Mouse (Mus musculus) layer of hippocampus, postnatal 10 days (tissue): ENCODE data around the gene Rnf114. TPM values are rescaled to one million over a fixed set of nuclear protein-coding genes. Genes with fewer than 3 reads are reported as not detected.
A peak's percentile ranks its signal among the peaks of the same experiment; 100 is the strongest.

Source experiments
- DNase-seq, 2 experiments: peaks; one replicate each; pipeline ENCODE4 v3.0.0; 2021; ENCODE audit warnings: low spot score in 2 of 2
- total RNA-seq, 2 experiments: library from RNA; stranded (reverse); gene quantifications; 2 replicates each; pipeline ENCODE4 v1.2.3; 2021

Gene Rnf114
- total RNA-seq, 2 experiments from 2014 or later = 31.1 to 34.1 TPM

DNA sequence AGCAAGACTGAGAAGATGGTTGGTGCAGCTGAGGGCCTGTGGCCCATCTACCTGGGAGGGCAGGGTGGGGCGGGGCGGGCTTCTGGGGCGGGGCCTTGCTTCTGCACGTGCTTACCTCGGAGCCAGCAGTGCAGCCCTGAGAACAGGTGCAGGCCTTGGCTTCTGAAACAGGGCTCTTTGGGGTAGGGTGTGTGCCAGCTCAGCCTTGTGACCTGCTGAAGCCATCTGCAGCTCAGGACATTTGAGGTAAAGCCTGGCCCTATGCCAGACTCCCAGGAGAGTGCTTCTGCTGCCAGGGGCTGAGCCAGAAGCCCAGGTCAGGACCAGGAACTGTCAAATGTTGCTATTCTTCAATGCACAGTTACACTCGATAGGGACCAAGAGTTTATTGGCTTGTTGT, 20.9 kb upstream of the Rnf114 start:
- DNase-seq = no peak

DNA sequence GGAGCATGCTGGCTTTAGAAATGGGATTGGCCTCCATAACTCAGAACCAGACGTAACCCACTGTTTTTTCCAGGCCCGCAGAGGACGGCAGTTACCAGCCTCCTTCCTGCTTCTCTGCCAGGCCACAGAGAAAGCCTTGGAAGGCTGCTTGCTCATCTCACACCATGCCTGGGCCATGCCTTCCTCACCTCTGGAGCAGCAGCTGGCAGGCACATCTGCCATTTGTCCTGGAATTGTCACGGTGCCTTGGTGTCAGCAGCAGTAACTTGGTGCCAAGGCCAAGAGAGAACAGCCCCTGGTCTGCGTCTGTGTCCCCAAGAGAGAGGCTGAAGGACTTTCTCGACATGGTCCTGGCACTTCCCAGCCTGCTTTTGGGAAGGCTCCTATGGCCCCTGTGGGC, 18.2 kb upstream of the Rnf114 start:
- DNase-seq = no peak

DNA sequence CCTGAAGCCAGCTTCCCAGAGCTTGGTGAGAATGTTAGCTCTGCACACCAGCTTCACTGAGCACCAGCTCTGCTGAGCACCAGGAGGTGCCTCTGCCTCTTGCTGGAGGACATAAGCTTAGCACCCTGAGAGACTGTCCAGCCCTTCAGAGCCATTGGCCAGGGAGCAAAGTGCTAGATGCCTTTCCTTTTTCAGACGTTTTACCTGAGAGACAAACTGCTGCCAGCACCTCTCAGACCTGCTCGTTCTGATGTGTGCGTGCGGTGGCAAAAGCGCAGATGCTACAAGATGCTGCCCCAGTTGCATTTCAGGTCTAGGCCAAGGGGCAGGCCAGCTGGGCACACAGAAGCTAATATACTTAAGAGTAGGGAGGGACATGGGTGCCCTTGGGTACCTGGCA, 16.8 kb upstream of the Rnf114 start:
- DNase-seq = no peak

DNA sequence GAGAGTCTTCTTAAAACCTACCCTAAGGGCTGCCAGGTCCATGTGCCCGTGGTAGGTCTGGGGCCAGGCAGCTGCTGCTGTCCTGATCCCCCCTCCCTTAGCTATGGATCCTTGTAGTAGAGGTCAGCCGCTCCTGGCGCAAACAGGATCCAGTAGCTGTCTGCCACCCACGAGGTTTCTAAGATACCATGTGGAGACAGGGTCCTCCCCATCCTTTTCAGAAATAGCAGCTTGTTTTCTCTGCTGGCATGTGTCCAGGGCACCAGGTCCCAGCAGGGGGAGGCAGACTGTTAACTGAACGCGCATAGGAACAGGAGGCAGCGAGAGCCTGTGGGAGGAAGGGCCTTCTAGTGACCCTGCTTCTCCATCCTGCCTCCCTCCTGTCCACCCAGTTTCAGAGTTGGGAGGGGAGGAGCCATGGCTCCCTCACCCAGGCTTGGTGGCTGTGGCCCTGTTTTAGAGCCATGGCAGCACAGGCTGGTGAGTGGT, 16.2 kb upstream of the Rnf114 start:
- peak; percentile 83 to 85 for DNase-seq

DNA sequence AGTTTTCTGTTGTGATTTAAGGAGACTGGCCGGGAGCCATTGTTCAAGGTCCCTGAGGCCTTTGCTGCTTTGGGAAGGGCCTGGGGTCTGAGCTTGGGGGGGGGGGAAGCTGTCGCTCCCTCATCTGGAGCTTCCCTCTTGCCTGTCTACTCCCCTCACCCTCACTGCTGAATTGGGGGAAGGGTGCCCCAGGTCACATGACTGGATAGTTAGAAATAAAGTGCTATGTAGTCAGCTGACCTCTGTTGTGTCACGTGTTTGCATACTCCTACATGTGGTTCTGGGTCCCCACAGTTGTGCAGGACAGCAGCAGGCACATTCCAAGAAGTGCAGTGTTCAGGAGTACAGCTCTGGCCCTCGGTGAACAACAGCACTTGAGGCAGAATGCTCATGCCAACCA, 15.7 kb upstream of the Rnf114 start:
- no peak for DNase-seq

DNA sequence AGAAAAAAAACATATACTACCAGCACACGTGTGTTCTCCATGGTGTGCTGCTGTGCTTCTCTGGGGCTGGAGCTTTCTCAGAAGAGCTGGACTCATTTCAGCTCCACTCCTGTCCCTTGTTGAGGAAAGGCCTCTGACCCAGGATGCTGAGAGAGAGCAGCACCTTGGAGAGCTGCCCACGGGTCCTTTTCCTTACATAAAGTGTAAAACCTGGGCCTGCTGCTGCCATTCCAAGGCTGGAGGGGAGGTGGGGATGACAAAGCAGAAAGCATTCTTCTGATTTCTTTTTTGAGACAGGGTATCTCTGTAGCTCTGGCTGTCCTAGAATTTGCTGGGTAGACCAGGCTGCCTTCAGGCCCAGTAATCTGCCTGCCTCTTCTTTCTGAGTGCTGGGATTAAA, 14.3 kb upstream of the Rnf114 start:
- DNase-seq = no peak

DNA sequence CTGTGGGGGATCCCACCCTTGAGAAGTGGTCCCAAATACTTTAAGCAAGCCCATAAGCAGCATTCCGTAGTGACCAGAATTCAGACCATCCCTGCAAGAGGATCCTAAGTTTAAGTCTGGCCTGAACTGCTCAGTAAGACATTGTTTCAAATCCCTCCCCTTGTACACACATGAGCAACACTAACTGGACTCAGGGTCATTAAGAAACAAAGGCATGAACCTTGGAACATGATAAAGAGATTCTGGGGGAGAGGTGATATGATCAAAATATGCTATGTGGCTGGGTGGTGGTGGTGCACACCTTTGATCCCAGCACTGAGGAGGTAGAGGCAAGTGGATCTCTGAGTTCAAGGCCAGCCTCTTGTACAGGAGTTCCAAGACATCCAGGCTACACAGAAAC, 12.9 kb upstream of the Rnf114 start:
- DNase-seq = no peak

DNA sequence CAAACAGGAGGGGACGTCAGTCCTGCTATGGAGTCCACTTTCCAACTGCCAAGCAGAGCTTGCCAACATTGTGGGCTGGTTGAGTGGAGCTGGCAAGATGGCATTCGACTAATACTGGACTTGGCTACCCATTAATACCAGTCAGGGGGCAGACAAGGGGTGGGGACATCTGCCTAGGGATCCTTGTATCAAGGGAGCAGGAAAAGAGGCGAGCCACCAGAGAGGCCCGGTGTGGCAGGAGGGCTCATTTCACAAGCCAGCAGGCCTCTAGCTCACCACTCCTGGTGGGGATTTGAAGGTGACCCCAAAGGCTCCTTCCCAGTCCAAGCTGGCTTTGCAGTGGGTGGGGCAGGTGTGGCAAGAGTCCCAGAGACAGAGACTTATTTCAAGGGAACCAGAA, 9.8 kb upstream of the Rnf114 start:
- no peak for DNase-seq

DNA sequence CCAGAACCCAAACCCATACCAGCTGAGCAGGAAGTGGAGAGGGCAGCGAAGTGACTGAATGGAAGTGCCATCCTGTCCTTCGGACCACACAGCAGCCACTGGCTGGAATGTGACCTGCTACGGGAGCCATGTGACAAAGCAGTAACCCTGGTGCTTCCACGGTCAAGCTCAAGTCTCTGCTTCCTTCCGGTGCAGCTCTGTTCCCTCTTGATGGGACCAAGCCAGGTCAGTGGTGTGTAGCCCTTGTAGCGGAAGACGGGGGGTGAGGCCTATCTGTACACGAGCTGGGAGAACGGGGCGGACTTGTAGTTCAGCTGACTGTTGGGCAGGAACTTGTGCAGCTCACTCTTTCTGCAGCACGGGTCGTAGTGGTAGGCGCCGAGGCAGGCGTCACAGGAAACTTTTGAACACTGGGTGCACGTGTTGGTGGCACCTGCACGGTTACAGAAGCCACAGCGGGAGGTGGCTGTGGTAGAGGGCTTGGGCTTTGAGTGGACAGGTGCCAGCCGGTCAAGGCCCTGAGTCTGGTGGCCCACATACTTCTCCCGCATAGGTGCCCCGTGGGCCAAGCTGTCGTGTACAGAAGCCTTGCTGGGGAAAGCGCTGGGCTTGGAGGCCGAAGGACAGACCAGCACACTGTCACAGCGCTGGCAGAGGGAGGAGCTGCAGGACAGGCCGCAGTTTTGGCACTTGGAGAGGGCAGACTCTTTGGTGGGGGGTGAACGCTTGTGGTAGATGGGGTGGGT, 9.2 kb upstream of the Rnf114 start:
- DNase-seq = no peak

DNA sequence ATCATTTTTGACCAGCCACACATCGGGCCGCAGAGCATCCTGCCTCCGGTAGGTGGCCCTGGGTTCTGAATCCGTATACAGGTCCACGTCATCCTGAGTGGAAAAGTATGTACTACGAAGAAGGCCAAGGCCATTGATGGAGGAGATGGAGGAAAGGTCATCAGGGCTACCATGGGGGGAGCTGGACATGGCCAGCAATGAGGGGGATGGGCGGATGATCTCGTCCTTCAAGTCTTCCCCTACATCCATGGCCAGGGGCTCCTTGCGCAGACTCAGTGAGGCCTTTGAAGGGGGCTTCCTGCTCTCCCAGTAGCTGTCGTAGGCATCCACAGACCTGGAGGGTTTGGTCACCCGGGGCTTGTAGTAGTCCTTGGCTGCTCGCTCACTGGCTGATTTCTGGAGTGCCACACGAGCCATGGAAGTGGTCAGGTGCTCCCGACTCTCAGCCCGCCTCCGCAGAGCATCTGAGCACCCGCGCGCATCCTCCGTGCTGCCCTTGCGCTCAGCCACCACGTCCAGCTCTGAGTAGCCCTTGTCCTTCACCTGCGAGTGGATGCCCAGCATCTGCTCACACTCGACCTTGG, 8.5 kb upstream of the Rnf114 start:
- no peak for DNase-seq

DNA sequence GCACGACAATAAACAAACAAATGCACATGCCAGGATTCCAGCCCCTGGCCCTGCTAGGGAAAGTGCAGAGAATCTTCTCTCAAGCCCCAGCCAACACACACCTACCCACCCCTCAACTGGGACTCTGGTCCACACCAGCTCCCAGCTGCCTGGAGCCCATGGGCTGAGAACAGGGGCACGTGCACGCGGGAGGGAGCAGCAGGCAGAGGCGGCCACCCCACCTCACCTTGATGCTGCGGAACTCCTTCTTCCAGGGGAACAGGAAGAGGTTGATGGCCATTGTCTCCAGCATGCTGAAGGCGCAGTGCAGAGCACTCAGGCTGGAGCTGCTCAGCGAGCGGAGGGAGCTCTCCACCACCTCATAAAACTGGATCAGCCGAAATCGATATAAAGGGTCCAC, 7.5 kb upstream of the Rnf114 start:
- DNase-seq = no peak

DNA sequence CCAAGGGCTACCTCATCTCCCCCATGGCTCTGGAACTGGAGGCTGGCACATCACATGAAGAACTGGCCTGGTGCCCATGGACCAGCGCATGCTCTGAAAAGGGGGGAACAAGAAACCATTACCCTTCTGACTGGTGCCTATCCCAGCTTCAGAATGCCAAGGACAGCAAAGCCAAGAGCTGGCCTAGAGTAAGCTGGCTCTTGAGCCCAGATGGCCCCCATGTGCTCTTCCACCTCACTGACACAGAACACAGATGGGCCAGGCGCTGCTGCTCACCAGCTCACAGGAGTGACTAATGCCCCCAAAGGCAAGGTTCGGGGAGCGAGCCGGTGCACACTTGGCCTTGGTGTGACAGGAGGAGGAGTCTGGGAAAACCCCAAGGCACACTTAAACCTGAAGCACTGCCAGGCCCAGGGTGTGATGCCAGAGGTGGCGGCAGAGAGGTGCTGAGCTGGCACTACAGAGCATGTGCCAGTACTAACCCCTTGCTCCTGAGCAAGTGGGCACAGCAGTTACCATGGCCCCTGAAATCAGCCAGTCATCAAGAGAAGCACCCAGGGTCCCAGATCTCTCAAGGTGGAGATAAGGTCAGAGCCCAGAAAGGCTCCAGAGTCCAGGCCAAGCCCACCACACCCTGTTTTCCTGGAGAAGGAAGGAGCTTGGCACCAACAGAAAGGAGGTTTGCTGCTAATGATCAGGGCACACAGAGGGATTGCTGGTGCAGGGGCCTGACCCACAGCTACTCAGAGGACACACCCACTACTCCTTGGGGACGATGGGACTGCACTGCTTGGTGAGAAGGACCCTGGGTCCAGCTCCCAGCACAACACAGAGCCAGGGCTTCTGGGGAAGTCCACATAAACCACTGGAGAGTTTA, 6.7 kb upstream of the Rnf114 start:
- peak; percentile 81 for DNase-seq

DNA sequence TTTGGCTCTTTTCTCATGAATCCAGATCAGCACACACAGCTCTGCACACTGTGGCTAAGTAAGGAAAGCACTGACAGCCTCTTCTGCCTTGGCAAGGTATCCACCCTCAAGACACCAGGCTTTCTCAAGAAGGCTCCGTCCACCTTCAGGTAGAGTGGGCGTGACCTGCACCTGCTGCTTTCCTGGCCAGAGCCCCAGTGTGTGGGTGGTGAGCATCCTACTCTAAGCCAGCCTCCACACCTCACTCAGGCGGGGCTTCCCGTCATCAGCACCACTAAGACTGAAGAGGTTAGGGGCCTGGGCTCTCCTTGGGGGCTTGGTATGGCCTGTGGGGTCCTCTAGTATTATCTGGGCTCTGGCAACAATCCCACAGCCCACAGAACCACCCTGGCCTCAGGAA, 5.9 kb upstream of the Rnf114 start:
- no peak for DNase-seq

DNA sequence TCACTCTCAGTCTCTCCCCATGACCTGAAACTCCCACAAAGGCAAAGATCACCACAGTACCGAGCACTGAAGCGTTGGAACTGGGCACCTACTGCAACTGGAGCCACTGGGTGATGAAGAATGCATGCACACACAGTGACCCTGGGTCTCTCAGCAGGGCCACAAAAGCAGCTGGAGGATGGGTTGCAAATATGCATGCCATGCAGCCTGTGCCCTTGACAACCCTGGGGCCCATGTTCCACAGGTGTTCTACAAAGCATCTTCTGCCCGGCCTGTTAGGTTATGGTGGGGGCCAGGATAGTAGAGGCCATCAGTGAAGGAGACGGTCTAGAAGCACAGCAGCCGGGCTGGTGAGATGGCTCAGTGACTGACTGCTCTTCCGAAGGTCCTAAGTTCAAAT, 4.9 kb upstream of the Rnf114 start:
- no peak for DNase-seq

DNA sequence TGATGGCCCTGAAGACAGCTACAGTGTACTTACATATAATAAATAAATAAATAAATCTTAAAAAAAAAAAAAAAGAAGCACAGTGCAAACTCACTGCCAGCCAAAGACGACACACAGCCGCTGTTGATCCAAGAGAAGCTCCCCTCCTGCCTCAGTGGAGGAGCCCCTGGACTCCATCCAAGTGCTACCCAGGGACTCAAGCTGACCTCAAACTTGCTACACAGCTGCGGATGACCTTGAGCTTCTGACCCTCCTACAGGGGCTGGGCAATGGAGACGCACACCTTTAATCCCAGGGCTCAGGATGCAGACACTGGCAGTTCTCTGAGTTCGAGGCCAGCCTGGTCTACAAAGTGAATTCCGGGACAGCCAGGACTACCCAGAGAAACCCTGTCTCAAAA, 4.5 kb upstream of the Rnf114 start:
- DNase-seq = no peak

DNA sequence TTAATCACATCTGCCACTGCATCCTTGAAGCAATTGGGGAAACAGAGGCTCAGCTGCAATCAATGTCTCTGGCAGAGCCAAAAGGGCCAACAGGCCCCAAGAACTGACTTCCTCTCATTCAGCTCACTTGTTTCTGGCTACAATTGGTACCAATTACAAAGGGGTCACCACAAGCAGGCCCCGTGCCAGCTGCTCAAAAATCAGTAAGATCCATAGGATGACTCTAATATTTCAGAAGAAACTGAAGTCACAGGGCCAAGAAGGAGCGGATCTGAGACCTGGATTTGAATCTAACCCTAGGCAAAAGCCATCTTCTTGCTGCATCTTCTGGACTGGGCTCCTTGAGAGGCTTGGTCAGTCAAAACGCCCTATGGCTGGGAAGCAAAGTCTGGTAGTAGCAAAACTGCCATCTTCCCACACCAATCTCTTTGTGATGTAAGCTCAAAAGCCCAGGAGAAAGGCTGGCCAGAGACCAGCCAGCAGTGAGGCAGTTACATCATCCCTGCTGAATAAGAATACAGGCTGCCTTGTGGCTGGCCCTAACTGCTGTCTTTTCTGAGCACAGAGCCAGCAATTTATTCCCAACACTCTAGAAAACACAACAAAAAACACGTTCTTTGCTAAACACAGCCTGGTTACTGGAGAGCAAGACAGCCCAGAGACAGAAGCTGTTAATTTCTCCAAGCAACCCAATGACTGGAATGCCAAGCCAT, 1.5 kb upstream of the Rnf114 start:
- peak; percentile 55 to 66 for DNase-seq

DNA sequence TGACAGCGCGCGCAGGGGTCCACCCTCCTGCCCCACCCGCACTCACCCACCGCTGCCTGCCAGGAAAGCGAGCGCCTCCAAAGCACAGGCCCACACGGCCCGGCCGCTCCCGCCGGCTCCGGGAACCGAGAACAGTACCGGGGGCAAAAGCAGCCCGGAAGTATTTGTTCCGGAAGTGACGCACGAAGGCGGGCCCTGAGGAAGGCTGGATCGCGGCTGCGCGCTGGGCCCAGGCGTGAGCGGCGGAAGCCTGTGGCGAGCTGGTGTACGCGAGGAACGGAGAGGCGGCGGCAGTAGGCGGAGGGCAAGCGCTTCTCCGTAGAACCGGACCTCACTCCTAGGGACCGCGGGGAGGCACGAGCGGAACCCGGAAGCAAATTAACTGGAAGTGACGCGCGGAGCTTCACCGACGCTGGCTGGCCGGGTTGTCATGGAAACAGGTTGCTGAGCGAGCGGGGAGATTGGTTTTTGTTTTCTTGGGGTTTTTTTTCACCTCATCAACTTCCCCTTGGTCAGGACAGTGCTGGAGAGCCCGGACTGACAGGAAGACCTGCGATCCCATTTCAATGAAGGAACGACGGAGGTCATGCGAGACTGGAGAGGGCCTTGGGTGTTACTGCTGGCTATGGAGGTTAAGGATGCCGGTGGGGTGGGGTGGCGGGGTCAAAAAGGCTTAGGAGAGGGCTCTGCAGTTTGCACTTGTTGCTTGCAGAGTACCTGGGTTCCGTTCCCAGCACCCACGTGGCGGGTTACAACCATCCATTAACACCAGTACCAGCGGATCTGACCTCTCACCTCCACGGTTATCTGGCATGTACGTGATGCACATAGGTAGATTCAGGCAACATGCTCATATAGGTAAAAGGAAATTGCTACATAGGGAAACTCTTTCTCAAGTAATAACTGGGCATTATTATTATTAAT, 530 bp downstream of the Rnf114 start, which contains the start of gene Spata2:
Gene Spata2 (minus strand): TSS at position 175 of the 924 bp plus-strand sequence.
- peak; percentile 94 to 95 for DNase-seq

DNA sequence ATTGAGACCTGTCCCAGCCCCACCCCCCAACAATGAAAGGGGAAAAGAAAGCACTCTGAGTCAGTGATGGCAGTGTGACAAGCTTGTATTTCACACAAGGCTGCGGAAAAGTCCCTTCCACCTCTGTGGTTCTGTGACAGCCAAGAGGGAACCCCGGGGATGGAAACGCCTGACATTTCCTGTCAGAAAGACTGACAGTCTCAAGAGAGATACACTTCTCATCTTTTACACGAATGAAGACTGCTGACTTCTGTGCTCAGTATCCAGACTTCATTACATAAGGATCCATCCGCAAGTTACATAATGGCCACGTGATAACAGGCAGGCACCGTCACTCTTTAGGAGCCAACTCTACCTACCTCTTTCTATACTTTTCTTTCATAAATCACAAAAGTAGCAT, 4.0 kb downstream of the Rnf114 start:
- no peak for DNase-seq

DNA sequence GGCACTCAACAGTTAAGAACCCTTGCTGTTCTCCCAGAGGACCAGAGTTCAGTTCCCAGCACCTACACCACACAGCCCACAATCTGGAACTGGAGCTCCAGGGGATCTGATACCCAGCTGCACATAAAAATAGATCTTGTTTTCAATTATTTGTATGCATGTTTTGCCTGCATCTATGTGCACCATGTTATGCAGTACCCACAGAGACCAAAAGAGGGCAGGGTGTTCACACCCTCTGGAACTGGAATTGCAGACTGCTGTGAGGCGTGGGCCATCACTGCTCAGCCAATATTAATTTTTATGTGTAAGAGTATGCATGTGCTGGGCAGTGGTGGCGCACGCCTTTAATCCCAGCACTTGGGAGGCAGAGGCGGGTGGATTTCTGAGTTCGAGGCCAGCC, 4.8 kb downstream of the Rnf114 start:
- peak in 1 of 2 experiments; percentile 42 for DNase-seq

DNA sequence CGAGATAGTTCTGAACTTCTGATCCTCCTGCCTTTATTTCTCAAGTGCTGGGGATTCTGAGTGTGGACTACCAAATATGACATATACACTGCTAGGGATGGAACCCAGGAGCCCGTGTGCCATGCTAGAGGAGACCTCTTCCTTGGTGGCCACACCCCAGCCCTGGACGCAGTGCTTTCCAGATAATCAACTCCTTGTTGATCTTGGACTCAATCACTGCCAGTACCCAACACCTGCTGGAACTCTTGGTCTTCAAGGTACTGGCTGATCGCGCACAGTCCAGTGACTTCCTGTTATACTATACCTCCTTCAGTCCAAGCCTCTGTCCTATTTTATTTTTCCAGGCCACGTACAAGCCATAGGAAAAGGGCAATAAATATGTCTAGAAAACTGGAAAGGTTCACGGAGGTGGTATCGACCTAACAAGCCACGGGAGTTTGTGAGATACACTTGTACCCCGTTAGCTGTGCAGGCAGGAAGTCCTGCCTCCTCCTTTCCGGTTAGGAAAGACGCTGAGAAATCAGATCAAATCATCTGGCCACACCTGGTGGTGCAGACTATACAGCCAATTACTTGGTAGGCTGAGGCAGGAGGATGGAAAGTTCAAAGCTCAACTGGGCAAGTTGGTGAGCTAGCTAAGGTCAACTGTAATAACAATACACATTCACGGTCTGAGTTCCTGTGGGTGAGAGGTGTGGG, 10.3 kb downstream of the Rnf114 start:
- no peak for DNase-seq
